Mouse (Mus musculus) stomach, postnatal 0 days (tissue): ENCODE results near the gene Cnr2.

Experiments
- CTCF ChIP-seq: IDR thresholded peaks from 2 replicates; pipeline ENCODE4 v1.5.1; 2016; ENCODE audit warnings: antibody characterized with exemption, low read depth, mild to moderate bottlenecking, moderate library complexity
- EP300 ChIP-seq: optimal IDR thresholded peaks from 2 replicates; pipeline ENCODE3; 2016; ENCODE audit warnings: antibody characterized with exemption

GRCm38 (mm10) chr4:135962946-135963345, 67.8 kb downstream of the Cnr2 start:
- no peak for TF ChIP-seq CTCF
- TF ChIP-seq EP300, result no peak
